Mouse (Mus musculus): ENCODE results near the gene E2f1. TPM values are rescaled to one million over a fixed set of nuclear protein-coding genes. Genes with fewer than 3 reads are reported as not detected.

The E2f1 gene
- total RNA-seq, 1 experiment from 2014 or later, result 1.8 TPM

DNA sequence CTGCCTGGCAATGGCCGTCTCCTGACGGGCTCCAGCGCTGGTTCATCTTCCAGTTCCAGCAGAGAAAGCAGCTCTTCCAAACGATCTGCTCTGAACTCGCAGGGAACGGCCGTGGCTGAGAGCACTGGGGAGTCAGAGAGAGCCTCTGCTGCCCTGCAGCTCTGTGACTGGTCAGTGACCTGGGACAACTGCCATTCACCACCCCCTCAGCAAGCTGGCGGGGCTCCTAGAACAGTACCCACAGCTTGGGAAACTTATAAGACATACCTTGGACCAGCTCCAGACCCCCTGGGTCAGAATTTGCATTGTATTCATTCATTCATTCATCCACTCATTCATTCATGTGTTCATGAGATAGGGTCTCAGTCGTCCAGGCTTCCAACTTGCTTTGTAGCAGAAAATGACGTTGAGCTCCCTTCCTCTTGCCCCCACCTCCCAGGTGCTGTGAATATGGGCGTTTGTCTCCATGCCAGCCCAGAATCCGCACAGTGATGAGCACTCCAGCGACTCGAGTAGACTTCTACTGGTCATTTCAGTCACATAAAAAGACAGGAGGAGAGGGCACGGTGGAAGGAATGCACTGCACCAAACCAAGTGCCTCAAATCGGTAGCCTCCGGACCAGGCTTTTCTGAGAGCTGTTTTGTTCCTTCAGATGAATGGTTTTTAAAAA, 15.4 kb upstream of the E2f1 start:
- ATAC-seq (replicated peaks; ENCODE audit: insufficient number of reproducible peaks, low FRiP score, low TSS enrichment, poor library complexity, severe bottlenecking), result no peak

DNA sequence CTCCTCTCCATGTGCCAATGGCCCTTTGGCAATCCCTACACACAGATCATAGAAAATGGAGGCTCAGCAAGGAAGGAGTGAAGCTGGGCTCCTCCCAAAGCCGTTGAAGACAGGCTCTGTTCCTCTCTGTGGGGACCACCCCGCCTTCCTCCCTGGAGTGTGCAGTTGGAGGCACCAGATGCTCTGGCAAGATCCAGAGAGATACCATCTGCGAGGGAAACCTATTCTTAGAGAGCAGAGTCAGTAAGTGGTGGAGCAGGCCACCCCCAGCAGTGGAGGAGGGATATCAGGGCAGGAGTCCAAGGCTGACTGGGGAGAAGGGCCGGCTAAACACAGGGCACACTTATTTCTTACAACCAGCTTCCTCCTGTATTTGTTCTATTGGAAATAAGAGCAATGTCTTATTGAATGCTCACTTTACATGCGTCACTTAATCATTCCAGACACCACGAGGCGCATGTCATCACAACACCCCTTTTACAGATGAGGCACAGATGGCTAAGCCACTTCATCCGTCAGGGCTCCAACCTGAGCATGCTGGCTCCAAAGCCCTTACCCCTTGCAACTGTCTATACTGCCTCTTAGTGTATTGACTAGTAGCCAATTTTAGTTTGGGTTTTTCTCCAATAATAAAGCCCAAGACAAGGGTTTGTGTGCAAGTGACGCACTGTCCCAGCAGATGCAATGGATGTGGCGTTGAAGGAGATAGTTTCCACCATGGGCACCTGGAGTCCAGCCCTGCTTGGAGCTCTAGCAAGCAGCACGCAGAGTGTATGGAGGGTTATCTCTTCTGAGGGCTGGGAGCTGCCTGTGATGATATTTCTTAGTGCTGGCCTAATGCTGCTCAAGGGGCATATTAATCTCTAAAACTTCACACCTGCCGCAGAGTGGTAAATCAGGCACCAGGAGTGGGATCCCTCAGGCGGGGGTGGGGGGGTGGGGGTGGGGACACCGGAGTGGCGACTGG, 14.5 kb upstream of the E2f1 start:
- ATAC-seq (replicated peaks; ENCODE audit: insufficient number of reproducible peaks, low FRiP score, low TSS enrichment, poor library complexity, severe bottlenecking), result no peak

DNA sequence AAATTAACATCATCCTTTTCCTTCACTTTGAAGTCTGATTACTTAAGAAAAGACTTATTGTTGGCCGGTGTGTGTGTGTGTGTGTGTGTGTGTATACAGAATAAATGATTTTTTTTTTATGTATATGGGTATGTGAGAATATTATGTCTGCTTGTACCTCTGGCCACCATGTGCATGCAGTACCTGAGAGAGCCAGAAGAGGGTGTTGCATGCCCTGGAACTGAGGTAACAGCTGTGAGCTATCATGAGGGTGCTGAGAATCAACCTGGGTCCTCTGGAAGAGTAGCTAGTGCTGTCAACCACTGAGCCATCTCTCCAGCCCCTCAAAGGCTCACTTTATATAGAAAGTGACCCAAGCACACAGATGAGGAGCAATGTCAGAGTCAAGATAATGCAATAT, 11.7 kb upstream of the E2f1 start:
- ATAC-seq (replicated peaks; ENCODE audit: insufficient number of reproducible peaks, low FRiP score, low TSS enrichment, poor library complexity, severe bottlenecking), result no peak

DNA sequence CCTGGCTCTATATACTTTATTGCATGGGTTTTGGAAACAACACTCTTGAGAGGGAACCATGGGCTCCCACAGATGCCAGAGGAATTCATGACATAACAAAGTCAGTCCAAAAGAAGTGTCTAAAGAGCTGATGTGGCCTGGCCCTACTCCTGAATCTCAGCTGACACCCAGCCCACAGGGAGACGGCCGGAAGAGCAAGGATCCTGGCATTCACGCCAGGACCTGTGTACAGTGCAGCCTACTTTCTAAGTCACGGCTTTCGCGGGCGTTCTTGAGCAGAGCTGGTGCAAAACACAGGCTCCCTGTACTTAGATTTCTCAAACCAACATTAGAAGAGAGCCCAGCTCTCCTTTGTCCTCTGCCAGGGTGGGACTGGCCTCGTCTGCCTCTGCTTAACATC, 10.9 kb upstream of the E2f1 start:
- ATAC-seq (replicated peaks; ENCODE audit: insufficient number of reproducible peaks, low FRiP score, low TSS enrichment, poor library complexity, severe bottlenecking), result no peak

DNA sequence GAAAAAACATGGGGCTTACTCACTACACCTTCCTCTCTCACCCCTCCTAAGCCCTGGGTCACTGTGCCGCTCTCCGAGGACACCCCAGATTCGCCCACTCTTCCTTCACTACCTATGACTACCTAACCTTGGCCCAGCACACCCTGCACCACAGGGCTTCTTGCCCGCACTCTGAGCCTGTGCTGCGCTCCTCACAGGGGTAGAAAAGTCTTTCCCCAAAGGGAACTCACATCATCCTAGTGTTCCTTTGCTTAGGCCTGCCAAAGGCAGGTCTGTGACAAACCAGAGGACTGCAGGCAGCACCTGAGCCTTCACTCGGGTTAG, 8.0 kb upstream of the E2f1 start:
- no peak for ATAC-seq (replicated peaks; ENCODE audit: insufficient number of reproducible peaks, low FRiP score, low TSS enrichment, poor library complexity, severe bottlenecking)

DNA sequence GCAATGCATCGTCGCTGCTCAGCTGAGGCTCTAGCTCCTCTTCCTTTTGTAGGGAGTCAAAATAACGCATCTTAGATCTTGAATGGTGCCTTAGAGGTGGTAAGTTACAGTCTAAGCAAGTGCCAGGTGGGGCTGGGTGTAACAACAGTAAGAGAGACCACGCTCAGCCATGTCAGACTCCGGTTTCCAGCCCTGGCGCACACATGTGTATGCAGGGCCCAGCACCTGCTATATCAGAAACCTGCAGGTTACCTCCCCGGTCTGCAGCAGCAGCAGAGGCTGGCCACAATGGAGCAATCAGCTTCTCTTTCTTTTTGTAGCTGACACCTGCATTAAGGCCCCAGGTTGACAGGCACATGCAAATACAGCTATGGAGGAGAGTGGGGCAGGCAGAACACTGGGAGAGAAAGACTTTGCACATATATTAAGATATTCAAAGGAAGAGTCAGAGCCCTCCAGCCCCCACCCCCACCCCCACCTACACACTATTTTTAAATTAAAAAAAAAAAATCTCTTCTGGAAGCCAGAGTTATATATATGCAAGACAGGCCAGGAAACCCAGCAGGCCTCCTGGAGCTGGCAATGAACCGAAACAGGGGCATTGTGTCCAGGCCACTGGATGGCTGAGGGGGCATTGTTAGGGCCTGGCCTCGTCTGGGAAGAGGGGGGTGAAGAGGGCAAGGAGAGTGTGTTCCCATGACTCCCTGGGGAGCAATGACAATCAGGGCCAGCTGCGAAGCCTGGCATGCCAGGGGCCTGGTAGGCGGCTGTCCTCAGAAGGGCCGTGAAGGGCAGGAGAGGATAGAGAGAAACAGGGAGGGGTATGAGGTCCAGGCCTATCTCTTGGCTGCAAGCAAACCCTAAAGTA, 7.4 kb upstream of the E2f1 start:
- ATAC-seq (replicated peaks; ENCODE audit: insufficient number of reproducible peaks, low FRiP score, low TSS enrichment, poor library complexity, severe bottlenecking), result no peak

DNA sequence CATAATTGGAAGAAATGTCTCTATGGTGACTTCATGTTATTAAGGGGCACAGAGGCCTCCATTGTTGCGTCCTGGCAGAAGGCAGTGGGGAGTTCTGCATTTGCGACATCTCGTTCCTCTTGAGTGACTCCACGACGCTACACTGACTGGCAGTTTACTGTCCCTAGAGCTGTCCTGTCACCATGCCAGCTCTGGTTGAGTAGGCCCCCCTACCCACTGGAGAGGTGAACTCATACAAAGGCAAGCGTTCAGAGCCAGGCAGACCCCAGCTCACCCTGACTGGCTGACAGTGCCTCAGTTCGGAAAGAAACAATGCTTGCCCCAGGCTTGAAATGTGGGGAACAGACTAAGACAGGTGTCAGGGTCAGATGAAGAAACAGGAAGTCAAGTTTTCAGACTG, 4.6 kb upstream of the E2f1 start:
- peak; percentile 38; the same call in 1 of the 2 replicates for ATAC-seq (replicated peaks; ENCODE audit: insufficient number of reproducible peaks, low FRiP score, low TSS enrichment, poor library complexity, severe bottlenecking)

DNA sequence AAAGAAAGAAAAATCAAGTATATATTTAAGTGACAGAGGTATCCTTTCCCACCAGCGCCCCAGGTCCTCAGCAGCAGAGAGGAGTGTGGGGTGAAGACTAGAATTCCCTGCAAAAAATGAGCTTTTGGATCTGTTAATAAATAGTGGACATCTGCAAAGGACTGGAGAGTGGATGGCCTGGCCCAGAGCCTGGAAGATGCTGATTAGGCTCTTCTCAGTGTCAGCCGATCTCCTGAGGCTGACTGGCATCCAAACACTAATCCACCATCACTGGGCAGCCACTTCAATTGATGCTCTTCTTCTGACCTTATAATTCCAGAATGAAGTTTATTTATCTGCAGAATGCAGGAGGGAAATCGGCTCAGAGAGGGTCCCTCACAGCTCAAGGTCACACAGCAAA, 3.3 kb upstream of the E2f1 start:
- ATAC-seq (replicated peaks; ENCODE audit: insufficient number of reproducible peaks, low FRiP score, low TSS enrichment, poor library complexity, severe bottlenecking), result no peak

DNA sequence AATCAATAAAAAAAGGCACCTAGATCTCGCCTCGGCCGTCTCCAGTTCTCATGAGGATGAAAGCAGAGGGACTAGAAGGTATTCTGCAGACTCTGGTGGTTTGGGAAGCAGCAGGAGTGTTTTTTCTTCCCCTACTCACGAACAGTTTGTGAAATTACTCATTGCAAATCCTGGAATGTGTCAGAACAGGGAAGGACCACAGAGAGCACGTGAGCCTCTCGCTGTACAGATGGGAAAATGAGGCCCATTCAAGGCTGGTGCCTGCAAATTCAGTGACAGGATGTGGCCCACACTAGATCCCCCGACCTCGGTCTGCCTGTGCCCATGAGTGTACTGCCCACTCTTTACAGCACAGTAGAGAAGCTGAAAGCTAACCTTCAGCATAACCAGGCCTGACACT, 2.3 kb upstream of the E2f1 start:
- ATAC-seq (replicated peaks; ENCODE audit: insufficient number of reproducible peaks, low FRiP score, low TSS enrichment, poor library complexity, severe bottlenecking), result no peak

DNA sequence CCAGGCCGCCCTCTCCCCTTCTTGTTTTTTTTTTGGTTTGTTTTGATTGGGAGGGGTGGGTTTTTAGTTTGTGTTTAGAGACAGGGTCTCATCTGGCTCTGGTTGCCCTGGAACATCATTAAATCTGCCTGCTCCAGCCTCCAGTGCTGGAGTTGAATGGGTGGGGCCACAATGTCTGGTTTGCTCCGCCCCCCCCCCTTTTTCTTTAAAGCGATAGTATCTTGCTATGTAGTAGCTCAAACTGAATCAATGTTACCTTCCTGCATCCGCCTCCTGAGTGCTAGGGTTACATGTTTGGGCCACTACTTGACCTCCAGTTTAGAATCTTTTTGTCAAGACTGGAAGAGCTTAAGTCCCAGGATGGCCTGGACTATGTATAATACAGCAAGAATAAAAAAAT, 1.6 kb upstream of the E2f1 start:
- no peak for ATAC-seq (replicated peaks; ENCODE audit: insufficient number of reproducible peaks, low FRiP score, low TSS enrichment, poor library complexity, severe bottlenecking)

DNA sequence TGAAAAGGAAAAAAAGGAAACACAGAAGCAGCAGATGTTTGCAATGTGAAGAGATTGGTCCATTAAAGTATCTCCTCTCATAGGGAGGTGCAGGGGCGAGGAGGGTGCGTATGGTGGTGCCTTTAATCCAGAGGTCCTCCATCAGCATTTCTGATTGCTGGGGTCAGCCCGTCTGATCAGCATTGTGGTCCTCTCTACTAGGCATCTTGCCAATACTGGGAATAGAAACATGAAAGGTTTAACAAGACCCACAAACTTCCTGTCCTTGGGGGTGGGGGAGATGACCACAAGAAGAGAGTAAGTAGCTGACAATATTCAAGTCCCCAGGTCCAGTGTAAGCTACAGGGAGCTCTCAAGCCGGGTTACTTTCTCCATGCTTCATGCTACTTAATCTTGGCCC, 974 bp upstream of the E2f1 start:
- ATAC-seq (replicated peaks; ENCODE audit: insufficient number of reproducible peaks, low FRiP score, low TSS enrichment, poor library complexity, severe bottlenecking), result no peak

DNA sequence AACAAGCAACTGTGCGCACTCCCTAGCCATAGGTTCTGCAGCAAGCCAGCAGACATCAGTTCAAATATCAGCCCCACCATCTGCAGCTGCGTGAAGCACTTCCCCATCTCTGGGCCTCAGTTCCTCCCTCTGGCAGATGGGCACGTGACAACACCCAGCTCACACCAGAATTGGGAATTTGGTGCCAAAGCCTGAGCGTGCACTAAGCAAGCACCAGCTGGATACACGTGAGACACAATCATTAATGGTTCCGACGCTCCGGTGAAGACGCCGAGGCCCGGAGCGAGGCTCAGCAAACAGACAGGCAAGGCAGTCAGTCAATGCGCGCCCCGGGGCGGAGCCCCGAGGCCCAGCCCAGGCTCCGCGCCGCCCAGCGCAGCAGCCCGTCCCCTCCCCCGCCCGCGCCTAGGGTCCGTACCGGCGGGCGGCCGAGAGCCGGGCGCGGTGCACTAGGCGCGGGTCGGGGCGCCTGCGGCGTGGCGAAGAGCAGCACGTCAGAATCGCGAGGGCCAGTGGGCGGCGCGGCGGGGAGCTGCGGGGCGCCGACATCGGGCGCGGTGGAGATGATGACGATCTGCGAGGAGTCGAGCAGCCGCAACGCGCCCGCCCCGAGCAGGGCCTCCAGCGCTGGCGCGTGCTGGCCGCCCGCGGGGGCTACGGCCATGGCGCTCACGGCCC, 482 bp downstream of the E2f1 start:
- peak; percentile 61 for ATAC-seq (replicated peaks; ENCODE audit: insufficient number of reproducible peaks, low FRiP score, low TSS enrichment, poor library complexity, severe bottlenecking)

DNA sequence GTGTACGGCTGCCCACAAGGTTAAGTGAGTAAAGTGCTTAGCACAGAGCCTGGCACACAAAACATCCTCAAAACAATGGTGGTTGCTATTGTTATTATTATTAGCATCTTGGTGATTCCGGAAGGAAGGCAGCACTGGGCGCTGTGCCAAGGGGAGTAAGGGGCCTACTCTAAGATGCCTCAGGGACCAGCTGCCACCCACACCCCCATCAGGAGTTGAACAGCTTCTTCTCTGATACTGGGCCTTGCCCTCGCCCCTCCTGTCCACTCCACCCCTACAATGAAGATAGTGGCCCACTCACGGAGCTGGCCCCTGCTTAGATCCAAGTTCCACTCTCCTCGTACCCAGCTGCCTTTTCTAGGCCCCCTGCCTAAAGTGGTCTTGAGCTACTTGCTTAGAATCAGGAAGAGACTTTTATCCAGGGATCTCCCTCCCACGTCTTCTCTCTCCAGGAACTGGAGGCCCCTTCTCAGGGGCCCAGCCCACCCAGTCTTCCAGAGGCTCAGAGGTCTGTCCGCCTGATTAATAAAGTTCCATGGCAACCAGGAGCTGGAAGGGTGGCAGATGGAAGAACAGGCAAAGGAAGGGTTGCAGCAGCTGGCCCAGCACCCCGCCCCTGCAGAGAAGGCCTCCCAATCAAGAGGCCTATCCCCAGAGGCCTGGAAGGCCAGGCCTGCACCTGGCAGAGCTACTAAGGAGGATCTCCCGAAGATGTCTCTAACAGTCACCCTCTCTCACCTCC, 1.2 kb downstream of the E2f1 start:
- no peak for ATAC-seq (replicated peaks; ENCODE audit: insufficient number of reproducible peaks, low FRiP score, low TSS enrichment, poor library complexity, severe bottlenecking)

DNA sequence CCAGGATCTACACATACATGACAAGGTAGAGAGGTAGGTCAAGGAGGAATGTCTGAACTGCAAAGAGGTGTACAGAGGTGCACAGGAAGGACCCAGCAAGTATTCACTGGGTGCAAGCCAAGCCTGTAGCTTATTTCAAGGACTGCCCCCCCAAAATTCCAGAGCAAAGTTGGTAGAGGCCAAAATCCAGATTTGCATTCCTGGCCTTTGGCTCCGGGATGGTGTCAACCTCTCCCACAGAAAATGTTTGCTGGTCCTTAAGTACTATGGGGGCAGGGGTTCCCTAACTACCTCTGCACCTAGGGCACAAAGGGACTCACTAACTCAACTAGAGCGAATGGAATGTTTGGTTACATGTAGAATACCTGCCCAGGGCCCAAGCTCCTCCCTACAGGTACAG, 1.9 kb downstream of the E2f1 start:
- ATAC-seq (replicated peaks; ENCODE audit: insufficient number of reproducible peaks, low FRiP score, low TSS enrichment, poor library complexity, severe bottlenecking), result no peak

DNA sequence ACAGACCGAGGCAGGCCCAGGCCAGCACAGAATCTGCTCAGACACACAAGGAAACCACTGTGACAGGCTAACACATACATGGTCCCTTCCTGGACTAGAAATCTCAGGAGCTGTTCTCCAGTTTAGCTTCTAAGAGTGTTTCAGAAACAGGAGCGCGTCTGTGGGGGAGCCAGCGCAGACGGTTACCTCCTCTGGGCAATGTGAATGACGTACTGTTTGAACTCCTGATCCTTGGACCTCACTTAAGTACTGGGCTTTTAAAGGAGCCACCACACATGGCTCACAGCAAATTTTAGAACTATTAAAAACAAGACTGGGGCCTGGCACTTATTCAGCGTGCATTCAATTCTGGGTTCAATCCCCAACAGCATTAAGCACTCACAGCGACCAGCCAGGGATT, 3.1 kb downstream of the E2f1 start:
- no peak for ATAC-seq (replicated peaks; ENCODE audit: insufficient number of reproducible peaks, low FRiP score, low TSS enrichment, poor library complexity, severe bottlenecking)

DNA sequence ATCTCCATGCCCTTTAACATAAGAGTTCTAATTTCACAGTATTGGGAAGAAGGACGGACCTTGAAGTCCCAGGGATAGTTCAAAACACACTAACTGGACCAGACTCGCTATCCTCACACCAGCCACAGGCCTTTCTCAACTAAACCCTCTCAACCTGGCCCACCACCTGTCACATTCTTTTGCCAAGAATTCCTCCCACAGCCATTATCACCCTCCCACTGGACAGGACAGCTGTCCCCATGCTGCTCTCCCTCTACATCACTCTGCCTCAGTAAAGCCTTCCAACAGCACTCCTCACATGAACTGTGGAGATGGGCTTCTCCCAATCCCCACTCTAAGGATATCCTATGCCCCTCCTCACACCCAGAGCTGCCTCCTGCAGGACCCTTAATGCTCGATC, 4.1 kb downstream of the E2f1 start:
- ATAC-seq (replicated peaks; ENCODE audit: insufficient number of reproducible peaks, low FRiP score, low TSS enrichment, poor library complexity, severe bottlenecking), result no peak

DNA sequence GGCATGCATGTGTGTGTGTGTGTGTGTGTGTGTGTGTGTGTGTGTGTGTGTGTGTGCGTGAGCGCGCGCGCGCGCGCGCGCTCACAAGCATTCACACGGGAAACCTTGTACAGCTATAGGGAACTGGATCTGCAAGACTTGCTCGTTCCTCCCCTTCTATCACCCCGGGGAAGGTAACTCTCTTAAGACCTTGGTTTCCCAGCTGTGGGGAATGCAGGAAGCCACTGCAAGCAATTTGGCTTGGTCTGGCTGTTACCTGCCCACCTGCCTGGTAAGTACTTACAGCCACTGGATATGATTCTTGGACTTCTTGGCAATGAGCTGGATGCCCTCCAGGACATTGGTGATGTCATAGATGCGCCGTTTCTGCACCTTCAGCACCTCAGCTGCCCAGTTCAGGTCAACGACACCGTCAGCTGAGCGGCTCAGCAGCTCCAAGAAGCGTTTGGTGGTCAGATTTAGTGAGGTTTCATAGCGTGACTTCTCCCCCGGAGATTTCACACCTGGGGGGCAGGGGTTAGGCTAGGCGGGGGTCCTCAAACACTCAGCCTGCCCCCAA, 6.0 kb downstream of the E2f1 start:
- ATAC-seq (replicated peaks; ENCODE audit: insufficient number of reproducible peaks, low FRiP score, low TSS enrichment, poor library complexity, severe bottlenecking), result no peak
